Mouse (Mus musculus) hematopoietic stem cell, adult 5-6 weeks (primary cell): Measurements from ENCODE around the gene Ttc16. TPM values are rescaled to one million over a fixed set of nuclear protein-coding genes. Genes with fewer than 3 reads are reported as not detected.

Experiments
- ATAC-seq, 2 experiments: fragments of 125-278 bp in 1 of 2; replicated peaks in 1 of 2; 2 replicates each; pipeline ENCODE4 v1.8.0; 2016 to 2017; ENCODE audit warnings: inconsistent platforms in 2 of 2, mild to moderate bottlenecking in 2 of 2, moderate number of reproducible peaks in 2 of 2, low read depth in 1 of 2, moderate TSS enrichment in 1 of 2; ENCODE audit not compliant: low FRiP score in 2 of 2, poor library complexity in 2 of 2, severe bottlenecking in 2 of 2, insufficient read depth in 1 of 2, low TSS enrichment in 1 of 2
- total RNA-seq: library from RNA; stranded (forward); fragments of 172-1452, 232-1000 nt; gene quantifications from 2 replicates; pipeline ENCODE4 v1.2.3, GENCODE M21; 2017

The Ttc16 gene
- total RNA-seq: not detected in 2 replicates

GRCm38 (mm10) chr2:32775359-32776074, at the start of gene Ttc16, which contains the start of gene Ptrh1:
Gene Ttc16, minus strand, starts transcription at chr2:32775633.
Gene Ptrh1, plus strand, starts transcription at chr2:32775786.
- ATAC-seq: peak; percentile 94 to 96

GRCm38 (mm10) chr2:32824778-32825177, 49.3 kb upstream of the Ttc16 start:
- no peak for ATAC-seq

GRCm38 (mm10) chr2:32824181-32824580, 48.7 kb upstream of the Ttc16 start:
- ATAC-seq: no peak

GRCm38 (mm10) chr2:32823579-32824154, 48.2 kb upstream of the Ttc16 start:
- ATAC-seq: no peak

GRCm38 (mm10) chr2:32823153-32823552, 47.7 kb upstream of the Ttc16 start:
- ATAC-seq: no peak

- no peak for ATAC-seq
Measured at GRCm38 (mm10) chr2:32822643-32823042, 47.2 kb upstream of the Ttc16 start.

- ATAC-seq: 0 out of 4 replicates have a peak, but pooled peaks of 1 of the 2 experiments have one; percentile 64
Measured at GRCm38 (mm10) chr2:32821041-32821802, 45.8 kb upstream of the Ttc16 start.

- ATAC-seq: no peak
Measured at GRCm38 (mm10) chr2:32818208-32818607, 42.8 kb upstream of the Ttc16 start.

- no peak for ATAC-seq
Measured at GRCm38 (mm10) chr2:32817589-32817988, 42.2 kb upstream of the Ttc16 start.

GRCm38 (mm10) chr2:32816946-32817581, 41.6 kb upstream of the Ttc16 start:
- ATAC-seq: no peak

- no peak for ATAC-seq
Measured at GRCm38 (mm10) chr2:32816497-32816896, 41.1 kb upstream of the Ttc16 start.

- no peak for ATAC-seq
Measured at GRCm38 (mm10) chr2:32811959-32812358, 36.5 kb upstream of the Ttc16 start.

- no peak for ATAC-seq
Measured at GRCm38 (mm10) chr2:32808816-32809566, 33.6 kb upstream of the Ttc16 start.

GRCm38 (mm10) chr2:32798251-32798962, 23.0 kb upstream of the Ttc16 start:
- ATAC-seq: no peak

- no peak for ATAC-seq
Measured at GRCm38 (mm10) chr2:32795748-32796418, 20.4 kb upstream of the Ttc16 start.

- ATAC-seq: no peak
Measured at GRCm38 (mm10) chr2:32791297-32791696, 15.9 kb upstream of the Ttc16 start.
